Mouse (Mus musculus): Measurements from ENCODE around the gene Gm20696. TPM values are rescaled to one million over a fixed set of nuclear protein-coding genes. Genes with fewer than 3 reads are reported as not detected.

The Gm20696 gene
- total RNA-seq, 1 experiment: 0.58 TPM

DNA sequence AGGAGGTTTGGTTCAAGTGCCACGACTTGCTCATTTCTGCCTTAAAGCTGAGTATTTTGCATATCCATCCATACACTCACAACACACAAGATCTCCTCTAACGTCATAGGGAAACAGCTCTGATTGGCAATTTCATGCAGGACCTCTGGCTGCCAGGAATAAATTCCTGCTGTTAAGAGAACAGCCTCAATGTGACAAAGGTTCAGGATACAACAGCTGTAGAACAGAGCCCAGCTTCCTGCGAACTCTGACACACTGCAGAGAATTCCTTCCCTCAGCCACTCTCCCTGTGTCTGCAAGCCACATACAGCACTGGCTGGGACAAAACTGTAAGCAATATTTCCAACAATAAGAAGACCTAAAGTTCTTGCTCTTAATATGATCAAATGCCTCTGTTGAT lies 351.9 kb downstream of the Gm20696 start:
- Histone ChIP-seq H3K4me1 (ENCODE audit: control insufficient read depth in 2 of 2, insufficient read depth in 2 of 2, low read length in 2 of 2, poor library complexity in 1 of 2) (peaks cover 0 to 1% of the 10 kb centered on the region in 2 experiments; a peak in 1 of 4 replicates), H3K27ac (ENCODE audit: insufficient read depth, low read depth, low read length, poor library complexity, severe bottlenecking) (no peak overlapping the region), H3K9me3 (ENCODE audit: control insufficient read depth, insufficient read depth, low read depth, low read length) (no peaks in the 10 kb centered on the region), H3K36me3 (ENCODE audit: control insufficient read depth, insufficient read depth, low read length, poor library complexity, severe bottlenecking) (no peaks in the 10 kb centered on the region), H3K4me3 (ENCODE audit: insufficient read depth in 1 of 2, low read depth in 1 of 2, low read length in 2 of 2, poor library complexity in 1 of 2, severe bottlenecking in 1 of 2) (no peak overlapping the region), H3K9ac (ENCODE audit: insufficient read depth, low read depth, low read length, poor library complexity, severe bottlenecking) (no peak overlapping the region)
- TF ChIP-seq MAFK (IDR thresholded peaks at IDR 0.05; ENCODE audit: insufficient read depth, low read depth, low read length) (no peak), ZC3H11A (IDR thresholded peaks at IDR 0.05; ENCODE audit: borderline replicate concordance, low read depth, low read length) (no peak), CHD2 (IDR thresholded peaks at IDR 0.05; ENCODE audit: low read depth, low read length) (no peak), HCFC1 (IDR thresholded peaks at IDR 0.05; ENCODE audit: borderline replicate concordance, insufficient read depth, low read length) (no peak), ZNF384 (IDR thresholded peaks at IDR 0.05; ENCODE audit: low read depth, low read length) (no peak)
- no peak for DNase-seq (ENCODE audit: low read depth, low spot score)
- in situ Hi-C loops (cut with MboI; ENCODE audit: low sequenced_read_pairs in 2 of 2, unreplicated experiment in 2 of 2): no loop called here

DNA sequence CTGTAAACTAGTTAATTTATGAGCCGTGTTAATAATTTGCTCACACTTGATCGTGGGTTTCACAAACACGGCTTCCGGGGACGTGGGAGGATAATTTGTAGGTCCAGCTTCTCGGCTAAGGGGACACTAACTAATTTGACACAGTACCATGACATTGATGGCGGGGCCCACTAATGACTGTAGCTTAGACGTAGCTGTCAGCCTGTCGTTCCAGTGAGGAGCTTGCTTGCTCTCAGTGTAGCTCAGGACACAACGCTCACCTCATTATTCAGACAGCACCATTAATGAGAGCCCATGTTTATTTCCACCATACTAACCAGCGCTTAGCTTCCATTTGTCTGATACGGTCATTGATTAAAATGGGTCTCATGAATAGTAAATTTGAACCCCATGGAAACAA lies 356.1 kb downstream of the Gm20696 start:
- Histone ChIP-seq H3K9ac (ENCODE audit: insufficient read depth, low read depth, low read length, poor library complexity, severe bottlenecking) (no peak overlapping the region), H3K4me3 (ENCODE audit: insufficient read depth in 1 of 2, low read depth in 1 of 2, low read length in 2 of 2, poor library complexity in 1 of 2, severe bottlenecking in 1 of 2) (no peak overlapping the region), H3K9me3 (ENCODE audit: control insufficient read depth, insufficient read depth, low read depth, low read length) (no peaks in the 10 kb centered on the region), H3K4me1 (ENCODE audit: control insufficient read depth in 2 of 2, insufficient read depth in 2 of 2, low read length in 2 of 2, poor library complexity in 1 of 2) (no peaks in the 10 kb centered on the region), H3K27ac (ENCODE audit: insufficient read depth, low read depth, low read length, poor library complexity, severe bottlenecking) (no peak overlapping the region), H3K36me3 (ENCODE audit: control insufficient read depth, insufficient read depth, low read length, poor library complexity, severe bottlenecking) (no peaks in the 10 kb centered on the region)
- in situ Hi-C loops (cut with MboI; ENCODE audit: low sequenced_read_pairs in 2 of 2, unreplicated experiment in 2 of 2): no loop called here
- TF ChIP-seq HCFC1 (IDR thresholded peaks at IDR 0.05; ENCODE audit: borderline replicate concordance, insufficient read depth, low read length): no peak
- TF ChIP-seq ZC3H11A (IDR thresholded peaks at IDR 0.05; ENCODE audit: borderline replicate concordance, low read depth, low read length): no peak
- no peak for TF ChIP-seq MAFK (IDR thresholded peaks at IDR 0.05; ENCODE audit: insufficient read depth, low read depth, low read length)
- no peak for TF ChIP-seq ZNF384 (IDR thresholded peaks at IDR 0.05; ENCODE audit: low read depth, low read length)
- no peak for TF ChIP-seq CHD2 (IDR thresholded peaks at IDR 0.05; ENCODE audit: low read depth, low read length)
- no peak for DNase-seq (ENCODE audit: low read depth, low spot score)

DNA sequence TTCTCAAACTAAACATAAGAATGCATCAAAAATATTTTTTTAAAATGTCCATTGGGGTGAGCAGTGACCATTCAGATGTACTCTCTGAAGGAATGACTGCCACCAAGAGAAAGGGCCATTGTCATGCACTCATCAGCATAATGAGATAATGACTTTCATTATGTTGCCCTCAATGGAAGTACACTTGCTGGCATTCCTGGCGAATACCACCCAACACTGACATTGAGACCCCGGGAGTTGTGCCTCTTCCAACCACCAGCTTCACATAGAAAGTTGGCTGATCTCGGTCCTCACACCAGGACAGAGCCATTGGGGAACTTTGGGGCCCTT lies 356.5 kb downstream of the Gm20696 start:
- no peaks in the 10 kb centered on the region for H3K36me3 ChIP-seq (ENCODE audit: control insufficient read depth, insufficient read depth, low read length, poor library complexity, severe bottlenecking)
- H3K9ac ChIP-seq (ENCODE audit: insufficient read depth, low read depth, low read length, poor library complexity, severe bottlenecking): no peak overlapping the region
- in situ Hi-C loops (cut with MboI; ENCODE audit: low sequenced_read_pairs in 2 of 2, unreplicated experiment in 2 of 2): no loop called here
- no peak overlapping the region for H3K27ac ChIP-seq (ENCODE audit: insufficient read depth, low read depth, low read length, poor library complexity, severe bottlenecking)
- no peak for DNase-seq (ENCODE audit: low read depth, low spot score)
- TF ChIP-seq MAFK (IDR thresholded peaks at IDR 0.05; ENCODE audit: insufficient read depth, low read depth, low read length) (no peak), ZNF384 (IDR thresholded peaks at IDR 0.05; ENCODE audit: low read depth, low read length) (no peak), HCFC1 (IDR thresholded peaks at IDR 0.05; ENCODE audit: borderline replicate concordance, insufficient read depth, low read length) (no peak), ZC3H11A (IDR thresholded peaks at IDR 0.05; ENCODE audit: borderline replicate concordance, low read depth, low read length) (no peak), CHD2 (IDR thresholded peaks at IDR 0.05; ENCODE audit: low read depth, low read length) (no peak)
- no peaks in the 10 kb centered on the region for H3K4me1 ChIP-seq (ENCODE audit: control insufficient read depth in 2 of 2, insufficient read depth in 2 of 2, low read length in 2 of 2, poor library complexity in 1 of 2)
- no peak overlapping the region for H3K4me3 ChIP-seq (ENCODE audit: insufficient read depth in 1 of 2, low read depth in 1 of 2, low read length in 2 of 2, poor library complexity in 1 of 2, severe bottlenecking in 1 of 2)
- H3K9me3 ChIP-seq (ENCODE audit: control insufficient read depth, insufficient read depth, low read depth, low read length): no peaks in the 10 kb centered on the region

DNA sequence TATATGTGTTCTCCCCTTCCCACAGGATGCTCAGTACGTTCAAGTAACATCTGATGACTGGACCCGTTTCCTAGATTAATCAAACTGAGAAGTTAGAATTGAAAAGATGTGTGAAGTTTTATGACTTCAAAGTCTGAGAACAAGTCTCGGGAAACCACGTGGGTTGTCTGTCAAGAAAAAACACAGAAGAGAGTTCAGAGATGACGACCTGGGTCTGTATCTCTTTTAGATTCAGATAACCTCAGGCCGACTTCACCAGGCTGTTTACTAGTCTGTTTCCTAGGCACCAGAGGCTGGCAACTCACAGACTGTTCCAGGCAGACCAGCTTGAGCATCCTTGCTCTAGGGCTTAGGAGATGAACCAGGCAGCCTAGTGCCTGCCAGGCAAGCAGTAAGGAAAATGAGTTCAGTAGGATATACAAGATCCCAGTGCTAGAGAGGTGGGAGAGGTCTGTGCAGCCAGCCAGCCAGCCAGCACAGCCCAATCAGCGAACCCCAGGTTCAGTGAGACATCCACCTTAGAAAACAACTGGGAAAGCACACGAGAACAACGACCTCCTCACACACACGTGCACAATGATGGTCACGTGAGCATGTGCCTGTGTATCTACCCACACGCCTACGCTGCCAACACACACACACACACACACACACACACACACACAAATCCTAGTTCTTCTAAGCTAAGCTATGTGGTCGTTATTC lies 357.0 kb downstream of the Gm20696 start:
- in situ Hi-C loops (cut with MboI; ENCODE audit: low sequenced_read_pairs in 2 of 2, unreplicated experiment in 2 of 2): no loop called here
- Histone ChIP-seq H3K9ac (ENCODE audit: insufficient read depth, low read depth, low read length, poor library complexity, severe bottlenecking) (no peak overlapping the region), H3K36me3 (ENCODE audit: control insufficient read depth, insufficient read depth, low read length, poor library complexity, severe bottlenecking) (no peaks in the 10 kb centered on the region), H3K4me1 (ENCODE audit: control insufficient read depth in 2 of 2, insufficient read depth in 2 of 2, low read length in 2 of 2, poor library complexity in 1 of 2) (no peaks in the 10 kb centered on the region), H3K27ac (ENCODE audit: insufficient read depth, low read depth, low read length, poor library complexity, severe bottlenecking) (no peak overlapping the region), H3K9me3 (ENCODE audit: control insufficient read depth, insufficient read depth, low read depth, low read length) (no peaks in the 10 kb centered on the region), H3K4me3 (ENCODE audit: insufficient read depth in 1 of 2, low read depth in 1 of 2, low read length in 2 of 2, poor library complexity in 1 of 2, severe bottlenecking in 1 of 2) (no peak overlapping the region)
- no peak for TF ChIP-seq HCFC1 (IDR thresholded peaks at IDR 0.05; ENCODE audit: borderline replicate concordance, insufficient read depth, low read length)
- no peak for DNase-seq (ENCODE audit: low read depth, low spot score)

DNA sequence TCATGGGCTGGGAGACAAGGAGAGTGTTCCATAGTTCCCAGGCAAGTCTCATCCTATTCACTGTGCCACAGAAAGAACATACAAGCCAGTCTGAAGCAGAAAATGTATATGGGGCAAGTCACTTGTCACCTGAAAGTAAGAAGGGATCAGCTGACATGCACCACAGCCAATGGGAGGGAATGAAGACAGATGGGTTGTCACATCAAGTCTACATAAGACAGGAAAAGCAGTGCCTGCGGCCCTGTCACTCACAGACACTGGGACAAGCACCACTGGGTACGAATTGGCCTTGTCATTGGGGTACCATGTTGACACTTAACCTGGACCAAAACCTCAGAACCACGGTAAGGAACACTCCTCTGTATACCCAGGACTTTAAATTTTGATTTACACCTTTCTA lies 360.8 kb downstream of the Gm20696 start:
- no peak for DNase-seq (ENCODE audit: low read depth, low spot score)
- no peak overlapping the region for H3K27ac ChIP-seq (ENCODE audit: insufficient read depth, low read depth, low read length, poor library complexity, severe bottlenecking)
- no peaks in the 10 kb centered on the region for H3K9me3 ChIP-seq (ENCODE audit: control insufficient read depth, insufficient read depth, low read depth, low read length)
- in situ Hi-C loops (cut with MboI; ENCODE audit: low sequenced_read_pairs in 2 of 2, unreplicated experiment in 2 of 2): no loop called here
- H3K4me1 ChIP-seq (ENCODE audit: control insufficient read depth in 2 of 2, insufficient read depth in 2 of 2, low read length in 2 of 2, poor library complexity in 1 of 2): no peaks in the 10 kb centered on the region
- no peak overlapping the region for H3K4me3 ChIP-seq (ENCODE audit: insufficient read depth in 1 of 2, low read depth in 1 of 2, low read length in 2 of 2, poor library complexity in 1 of 2, severe bottlenecking in 1 of 2)
- H3K36me3 ChIP-seq (ENCODE audit: control insufficient read depth, insufficient read depth, low read length, poor library complexity, severe bottlenecking): no peaks in the 10 kb centered on the region
- no peak overlapping the region for H3K9ac ChIP-seq (ENCODE audit: insufficient read depth, low read depth, low read length, poor library complexity, severe bottlenecking)
- TF ChIP-seq ZC3H11A (IDR thresholded peaks at IDR 0.05; ENCODE audit: borderline replicate concordance, low read depth, low read length): no peak
- TF ChIP-seq CHD2 (IDR thresholded peaks at IDR 0.05; ENCODE audit: low read depth, low read length): no peak
- no peak for TF ChIP-seq ZNF384 (IDR thresholded peaks at IDR 0.05; ENCODE audit: low read depth, low read length)
- no peak for TF ChIP-seq HCFC1 (IDR thresholded peaks at IDR 0.05; ENCODE audit: borderline replicate concordance, insufficient read depth, low read length)
- TF ChIP-seq MAFK (IDR thresholded peaks at IDR 0.05; ENCODE audit: insufficient read depth, low read depth, low read length): no peak
